In genomic region chr3:101829881-101830616, GRCm38 (mm10) we compare ENCODE assay signal across 30 mouse cellular contexts. TPM values are rescaled to one million over a fixed set of nuclear protein-coding genes. Genes with fewer than 3 reads are reported as not detected.
DNase-seq lines count a peak whose midpoint lies in the region; ATAC-seq and TF ChIP-seq lines count a peak whose summit lies in the region.
"Had no signal": no experiment of that assay in that cellular context is flagged by ENCODE, and none has a peak within 500 bp of the region (broad histone marks: within the 10 kb centered on the region; RNA-seq: fewer than 3 reads in every experiment).

No protein-coding gene starts in this region.

- TF ChIP-seq CTCF in Patski (IDR thresholded peaks at IDR 0.05) = no peak

- CTCF ChIA-PET in Patski (lab: Charles Lee) = interaction anchor here (1.0 to 1.9 kb wide), 3 partner anchors 11 to 17 kb away, joined by 3 to 5 read pairs (median 4); no protein-coding TSS in a partner anchor

- POLR2A ChIA-PET in Patski (lab: Charles Lee) = interaction anchor here (0.6 to 1.4 kb wide), 2 partner anchors 227 to 379 kb away, joined by 4 read pairs; no protein-coding TSS in a partner anchor

- peak; percentile 60; the same call in 1 of the 2 replicates for ATAC-seq in embryonic facial prominence, embryonic 14.5 days (ENCODE audit: low read depth)
- peak; percentile 41 for ATAC-seq in Patski
- ATAC-seq in inflammation-experienced regulatory T-cells, adult 6 months = peak; percentile 32
- ATAC-seq in stomach, embryonic 16.5 days (ENCODE audit: insufficient read depth, low FRiP score) = no peak
- ATAC-seq: forebrain, postnatal 0 days; midbrain, embryonic 16.5 days had no signal

- no peak overlapping the region for H3K9ac ChIP-seq in embryonic facial prominence, embryonic 14.5 days (ENCODE audit: low read depth, low read length)
- H3K9ac ChIP-seq in stomach, embryonic 16.5 days (ENCODE audit: low read length) = no peak overlapping the region
- H3K9ac ChIP-seq: embryonic facial prominence, embryonic 13.5 days; forebrain, postnatal 0 days; hindbrain, embryonic 15.5 days; kidney, embryonic 15.5 days; liver, embryonic 14.5 days had no signal

- 68% methylated on average over 10 of the region's 10 CpGs for WGBS in embryonic facial prominence, embryonic 14.5 days
- WGBS in embryonic facial prominence, embryonic 10.5 days = 80% methylated on average over 10 of the region's 10 CpGs
- WGBS in stomach, embryonic 16.5 days = 72% methylated on average over 10 of the region's 10 CpGs

- no peaks in the 10 kb centered on the region for H3K4me1 ChIP-seq in embryonic facial prominence, embryonic 14.5 days (ENCODE audit: control insufficient read depth, insufficient read depth, low read length)
- H3K4me1 ChIP-seq in embryonic facial prominence, embryonic 10.5 days = peaks cover 32% of the 10 kb centered on the region
- H3K4me1 ChIP-seq in stomach, embryonic 16.5 days (ENCODE audit: control insufficient read depth, insufficient read depth, low read length) = peaks cover 15% of the 10 kb centered on the region
- H3K4me1 ChIP-seq: hindbrain, embryonic 15.5 days had no signal

- no peaks in the 10 kb centered on the region for H3K36me3 ChIP-seq in embryonic facial prominence, embryonic 14.5 days (ENCODE audit: control insufficient read depth, insufficient read depth, low read length)
- H3K36me3 ChIP-seq in embryonic facial prominence, embryonic 10.5 days (replicated peaks) = no peaks in the 10 kb centered on the region
- H3K36me3 ChIP-seq in stomach, embryonic 16.5 days (ENCODE audit: control insufficient read depth, insufficient read depth, low read length) = no peaks in the 10 kb centered on the region
- H3K36me3 ChIP-seq: embryonic facial prominence, embryonic 13.5 days; hindbrain, embryonic 10.5 days; hindbrain, embryonic 15.5 days; kidney, embryonic 15.5 days had no signal

- no peaks in the 10 kb centered on the region for H3K27me3 ChIP-seq in embryonic facial prominence, embryonic 14.5 days (replicated peaks; ENCODE audit: control insufficient read depth, insufficient read depth, low read length)
- 0 out of 2 replicates have a peak, but pooled peaks cover 7% of the 10 kb centered on the region for H3K27me3 ChIP-seq in embryonic facial prominence, embryonic 10.5 days (replicated peaks; ENCODE audit: low read depth, poor library complexity, severe bottlenecking)
- no peaks in the 10 kb centered on the region for H3K27me3 ChIP-seq in Patski
- no peaks in the 10 kb centered on the region for H3K27me3 ChIP-seq in stomach, embryonic 16.5 days (ENCODE audit: control insufficient read depth, insufficient read depth, low read length)
- H3K27me3 ChIP-seq: embryonic facial prominence, embryonic 13.5 days; hindbrain, embryonic 15.5 days; kidney, embryonic 15.5 days had no signal

- H3K9me3 ChIP-seq in embryonic facial prominence, embryonic 14.5 days (ENCODE audit: control insufficient read depth, low read length) = no peaks in the 10 kb centered on the region
- no peaks in the 10 kb centered on the region for H3K9me3 ChIP-seq in embryonic facial prominence, embryonic 10.5 days
- H3K9me3 ChIP-seq in stomach, embryonic 16.5 days (replicated peaks; ENCODE audit: control insufficient read depth, low read length) = no peaks in the 10 kb centered on the region
- H3K9me3 ChIP-seq: embryonic facial prominence, embryonic 13.5 days; hindbrain, embryonic 10.5 days; hindbrain, embryonic 15.5 days; kidney, embryonic 15.5 days had no signal

- in situ Hi-C loops in Patski (cut with MboI; ENCODE audit: low pct_unique_long_range_greater_than_20kb) = no loop called here

- H3K4me3 ChIP-seq in embryonic facial prominence, embryonic 14.5 days (ENCODE audit: low read depth, low read length) = no peak overlapping the region
- H3K4me3 ChIP-seq in embryonic facial prominence, embryonic 10.5 days = no peak overlapping the region
- no peak overlapping the region for H3K4me3 ChIP-seq in stomach, embryonic 16.5 days (replicated peaks; ENCODE audit: low read length)
- H3K4me3 ChIP-seq: embryonic facial prominence, embryonic 13.5 days; erythroblast, embryonic 14.5 days; hindbrain, embryonic 10.5 days; hindbrain, embryonic 15.5 days; kidney, embryonic 15.5 days had no signal

- no peak for DNase-seq in embryonic facial prominence, embryonic 14.5 days (ENCODE audit: low spot score)
- DNase-seq in embryonic facial prominence, embryonic 10.5 days (ENCODE audit: low spot score) = no peak
- DNase-seq in Patski (ENCODE audit: low read depth, low spot score) = peak; percentile 67
- no peak for DNase-seq in urinary bladder, postnatal 14 days (ENCODE audit: low spot score)
- no peak for DNase-seq in left cerebral cortex, adult 9 months (ENCODE audit: low spot score in 2 of 2)
- no peak for DNase-seq in heart, adult 9 months (ENCODE audit: low spot score in 2 of 2)
- DNase-seq: adrenal gland, adult 8-10 months; cerebellum, adult 2 months; cerebellum, postnatal 36 days; forebrain, postnatal 0 days; heart, postnatal 14 days; kidney, adult 18-20 months; kidney, postnatal 4 days; layer of hippocampus, postnatal 36 days; liver; lung, adult 2 months; lung, postnatal 10 days; right cerebral cortex, postnatal 25 days; thymus, postnatal 14 days had no signal

- H3K27ac ChIP-seq in embryonic facial prominence, embryonic 14.5 days (replicated peaks; ENCODE audit: low read depth, low read length) = no peak overlapping the region
- H3K27ac ChIP-seq in embryonic facial prominence, embryonic 10.5 days (replicated peaks) = no peak overlapping the region
- peak overlapping the region; percentile 69 for H3K27ac ChIP-seq in stomach, embryonic 16.5 days (ENCODE audit: low read length)
- H3K27ac ChIP-seq: embryonic facial prominence, embryonic 13.5 days; hindbrain, embryonic 10.5 days; hindbrain, embryonic 15.5 days; liver, embryonic 14.5 days; macrophage had no signal

- no peak overlapping the region for H3K4me2 ChIP-seq in embryonic facial prominence, embryonic 14.5 days (ENCODE audit: low read depth, low read length)
- no peak overlapping the region for H3K4me2 ChIP-seq in stomach, embryonic 16.5 days (ENCODE audit: low read depth, low read length)
- H3K4me2 ChIP-seq: embryonic facial prominence, embryonic 13.5 days; hindbrain, embryonic 15.5 days; kidney, embryonic 15.5 days; midbrain, embryonic 11.5 days had no signal

RNA-seq across cellular contexts. Expression of gene Mab21l3, which starts 18.7 kb away (rescaled TPM):
- polyA plus RNA-seq in embryonic facial prominence, embryonic 14.5 days (2014; fragmentation: Nextera tagmentation; extraction: Ambion mirVana) = 0.68 and 0.83 TPM in 2 replicates
- polyA plus RNA-seq in embryonic facial prominence, embryonic 10.5 days (2016; fragmentation: Nextera tagmentation; extraction: Ambion mirVana) = 0.67 and 0.85 TPM in 2 replicates
- polyA plus RNA-seq in Patski (2021) = 1.1 TPM
- under 1 TPM in 1 of 3 experiments, not detected in 2; 0.21 TPM for polyA plus RNA-seq in inflammation-experienced regulatory T-cells, adult 6 months (2017; shearing (Covaris generic))
- 3.1 and 3.3 TPM in 2 replicates for polyA plus RNA-seq in stomach, embryonic 16.5 days (2015; fragmentation: Nextera tagmentation; extraction: Ambion mirVana)
- polyA plus RNA-seq: erythroblast, embryonic 14.5 days had no signal
